Mouse (Mus musculus) olfactory bulb, adult 2 months (tissue): ENCODE results near the gene Ufsp1.

ENCODE experiments used
- CTCF ChIP-seq: fragments of 200-500 bp; IDR thresholded peaks from 2 replicates; pipeline ENCODE4 v1.5.1; 2012; ENCODE audit warnings: low read depth, mild to moderate bottlenecking, low read length, moderate library complexity; ENCODE audit not compliant: insufficient read depth
- POLR2A ChIP-seq: fragments of 200-500 bp; IDR thresholded peaks from 2 replicates; pipeline ENCODE4 v1.6.1; 2012; ENCODE audit warnings: mild to moderate bottlenecking, low read depth, low read length, moderate library complexity; ENCODE audit not compliant: insufficient read depth

DNA sequence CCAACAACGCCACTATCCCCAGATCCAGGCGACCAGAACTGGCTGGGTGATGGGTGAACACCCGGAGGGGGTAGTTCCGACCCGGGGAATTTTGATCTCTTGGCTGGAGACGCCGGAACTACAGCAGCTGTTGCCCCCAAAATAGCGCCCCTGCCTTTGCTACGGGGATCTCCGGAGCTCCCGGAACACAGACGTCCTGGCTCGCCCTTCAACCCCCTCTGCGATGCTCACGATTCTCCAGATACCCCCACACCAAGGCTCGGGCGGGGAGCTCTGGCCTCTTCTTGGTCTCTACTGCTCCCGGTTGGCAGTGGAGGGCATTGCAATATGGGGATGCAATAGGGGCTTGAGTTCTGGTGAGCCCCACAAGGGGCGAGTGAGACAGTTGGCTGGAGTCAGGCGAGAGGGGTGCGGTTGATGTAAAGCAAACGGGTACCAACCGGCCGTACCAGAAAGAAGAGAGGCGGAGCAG lies 5.4 kb upstream of the Ufsp1 start:
- TF ChIP-seq POLR2A, result 0 out of 2 replicates have a peak, but pooled peaks have one; percentile 18
- peak; percentile 31; the same call in 1 of the 2 replicates for TF ChIP-seq CTCF
